Mouse (Mus musculus): ENCODE measurements around the gene Ankrd61. TPM values are rescaled to one million over a fixed set of nuclear protein-coding genes. Genes with fewer than 3 reads are reported as not detected.

The Ankrd61 gene
- polyA plus RNA-seq, 1 experiment from 2014 or later = 0.39 TPM

DNA sequence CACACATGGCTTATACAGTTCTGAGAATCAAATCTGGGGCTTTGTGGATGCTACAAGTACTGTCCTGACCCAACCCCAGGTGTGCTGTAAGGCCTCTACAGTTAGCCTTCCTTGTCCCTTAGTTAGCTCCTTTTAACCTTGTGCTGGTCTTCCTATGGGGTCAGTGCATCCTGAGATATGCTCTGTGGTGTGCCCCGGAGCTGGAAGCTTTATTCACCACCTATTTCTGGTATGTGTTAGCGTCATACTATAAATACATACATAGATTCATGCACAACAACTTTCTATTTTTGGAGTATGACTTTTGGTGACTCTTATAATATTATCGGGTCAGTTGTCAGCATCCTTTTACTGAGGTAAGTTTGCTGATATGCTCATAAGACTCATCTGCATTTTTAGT lies 12.2 kb downstream of the Ankrd61 start:
- 98% methylated on average over 3 of the region's 3 CpGs for WGBS
- 0 out of 2 replicates have a peak, but pooled peaks cover 7% of the 10 kb centered on the region for H3K9me3 ChIP-seq (replicated peaks)
- peaks cover 94% of the 10 kb centered on the region for H3K36me3 ChIP-seq
- H3K27ac ChIP-seq = no peak overlapping the region
- H3K4me3 ChIP-seq = no peak overlapping the region
- no peak overlapping the region for H3K9ac ChIP-seq
- H3K4me1 ChIP-seq = no peaks in the 10 kb centered on the region
- H3K27me3 ChIP-seq = no peaks in the 10 kb centered on the region
- H3K4me2 ChIP-seq (replicated peaks) = no peak overlapping the region
- ATAC-seq (ENCODE audit: low FRiP score) = no peak

DNA sequence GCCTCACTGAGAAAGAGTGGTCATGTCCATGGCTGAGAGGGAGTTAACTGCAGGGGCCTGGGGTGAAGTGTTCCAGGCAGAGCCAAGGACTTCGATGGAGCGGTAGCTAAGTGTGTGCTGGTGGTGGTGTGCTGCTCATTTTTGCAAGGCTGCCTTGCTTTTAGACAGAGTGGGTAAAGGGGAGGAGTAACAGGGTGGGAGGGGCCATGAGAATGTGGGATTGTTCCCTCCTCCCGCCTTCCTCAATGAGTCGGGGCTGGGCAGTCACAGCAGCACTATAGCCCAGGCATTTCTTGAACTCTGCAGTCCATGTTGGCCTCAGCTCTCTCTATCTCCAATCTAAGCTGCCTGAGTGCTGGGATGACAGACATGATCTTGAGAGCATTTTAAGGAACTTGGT lies 22.9 kb downstream of the Ankrd61 start:
- H3K36me3 ChIP-seq = peaks cover 68% of the 10 kb centered on the region
- no peaks in the 10 kb centered on the region for H3K4me1 ChIP-seq
- no peaks in the 10 kb centered on the region for H3K27me3 ChIP-seq
- ATAC-seq (ENCODE audit: low FRiP score) = no peak
- H3K4me3 ChIP-seq = no peak overlapping the region
- WGBS = 85% methylated on average over 4 of the region's 4 CpGs
- H3K27ac ChIP-seq = no peak overlapping the region
- H3K4me2 ChIP-seq (replicated peaks) = no peak overlapping the region
- no peaks in the 10 kb centered on the region for H3K9me3 ChIP-seq (replicated peaks)
- no peak overlapping the region for H3K9ac ChIP-seq

GRCm38 (mm10) chr5:143871547-143872169 lies 25.8 kb downstream of the Ankrd61 start:
- no peak for ATAC-seq (ENCODE audit: low FRiP score)
- no peaks in the 10 kb centered on the region for H3K27me3 ChIP-seq
- H3K9ac ChIP-seq = no peak overlapping the region
- H3K27ac ChIP-seq = no peak overlapping the region
- no peak overlapping the region for H3K4me3 ChIP-seq
- no peak overlapping the region for H3K4me2 ChIP-seq (replicated peaks)
- no peaks in the 10 kb centered on the region for H3K9me3 ChIP-seq (replicated peaks)
- H3K4me1 ChIP-seq = no peaks in the 10 kb centered on the region
- peaks cover 43% of the 10 kb centered on the region for H3K36me3 ChIP-seq
- WGBS = 89% methylated on average over 11 of the region's 11 CpGs

Other genes with a start within 250 kb of the Ankrd61 start
- 37.0 and 37.7 TPM in 2 replicates for gene Usp42, start 165.4 kb downstream of the Ankrd61 start, polyA plus RNA-seq (2016; fragmentation: Nextera tagmentation; extraction: Ambion mirVana)
- 47.8 and 51.7 TPM in 2 replicates for gene Eif2ak1, start 79.9 kb downstream of the Ankrd61 start, polyA plus RNA-seq (2016; fragmentation: Nextera tagmentation; extraction: Ambion mirVana)
- gene Aimp2, start 12.2 kb upstream of the Ankrd61 start, polyA plus RNA-seq (2016; fragmentation: Nextera tagmentation; extraction: Ambion mirVana) = 72.7 and 81.4 TPM in 2 replicates
- 27.1 and 30.2 TPM in 2 replicates for gene Pms2, start 12.3 kb upstream of the Ankrd61 start, polyA plus RNA-seq (2016; fragmentation: Nextera tagmentation; extraction: Ambion mirVana)
- gene Gm42421, start 30.5 kb upstream of the Ankrd61 start, polyA plus RNA-seq (2016; fragmentation: Nextera tagmentation; extraction: Ambion mirVana) = 1.2 and 1.9 TPM in 2 replicates
- 2.4 and 2.6 TPM in 2 replicates for gene Rsph10b, start 35.4 kb upstream of the Ankrd61 start, polyA plus RNA-seq (2016; fragmentation: Nextera tagmentation; extraction: Ambion mirVana)
- gene Ccz1, start 117.2 kb upstream of the Ankrd61 start, polyA plus RNA-seq (2016; fragmentation: Nextera tagmentation; extraction: Ambion mirVana) = 99.4 and 108 TPM in 2 replicates
- gene Ocm, start 129.0 kb upstream of the Ankrd61 start, polyA plus RNA-seq (2016; fragmentation: Nextera tagmentation; extraction: Ambion mirVana) = not detected in 2 replicates
- 8.5 and 10.1 TPM in 2 replicates for gene Lmtk2, start 202.8 kb upstream of the Ankrd61 start, polyA plus RNA-seq (2016; fragmentation: Nextera tagmentation; extraction: Ambion mirVana)

Measured in hindbrain, embryonic 12.5 days (tissue).